Mouse (Mus musculus) activated CD4-positive, CD25-positive, alpha-beta regulatory T cell, adult 9 weeks (primary cell): ENCODE data around the gene Vmn1r212. TPM values are rescaled to one million over a fixed set of nuclear protein-coding genes. Genes with fewer than 3 reads are reported as not detected.

ENCODE experiments used
- polyA plus RNA-seq: library from polyadenylated mRNA; unstranded; fragments of 100-300 nt; shearing (Covaris generic); gene quantifications from one replicate; pipeline ENCODE4 v1.2.1, GENCODE M21; 2017

The Vmn1r212 gene
- not detected for polyA plus RNA-seq

GRCm38 (mm10) chr13:22884105-22884504, at the start of gene Vmn1r212:
Gene Vmn1r212 (minus strand): TSS chr13:22884205.

GRCm38 (mm10) chr13:22857461-22857860, 26.5 kb downstream of the Vmn1r212 start, which contains the start of gene Vmn1r211:
Gene Vmn1r211 (minus strand): TSS chr13:22857561.

Other genes with a start within 250 kb of the Vmn1r212 start
- not detected for gene Vmn1r207-ps, start 154.6 kb downstream of the Vmn1r212 start, polyA plus RNA-seq
- 0.11 TPM for gene Vmn1r208, start 106.8 kb downstream of the Vmn1r212 start, polyA plus RNA-seq
- gene Vmn1r209, start 74.5 kb downstream of the Vmn1r212 start, polyA plus RNA-seq = not detected
- gene Vmn1r210, start 52.9 kb downstream of the Vmn1r212 start, polyA plus RNA-seq = not detected
- gene Vmn1r211, start 26.6 kb downstream of the Vmn1r212 start, polyA plus RNA-seq = not detected
- not detected for gene Vmn1r213, start 123.5 kb upstream of the Vmn1r212 start, polyA plus RNA-seq
- not detected for gene Vmn1r214, start 146.2 kb upstream of the Vmn1r212 start, polyA plus RNA-seq
- not detected for gene Vmn1r215, start 183.8 kb upstream of the Vmn1r212 start, polyA plus RNA-seq
- gene Vmn1r217, start 234.0 kb upstream of the Vmn1r212 start, polyA plus RNA-seq = not detected
- gene Vmn1r218, start 248.9 kb upstream of the Vmn1r212 start, polyA plus RNA-seq = 0.04 TPM